In the genomic region with DNA sequence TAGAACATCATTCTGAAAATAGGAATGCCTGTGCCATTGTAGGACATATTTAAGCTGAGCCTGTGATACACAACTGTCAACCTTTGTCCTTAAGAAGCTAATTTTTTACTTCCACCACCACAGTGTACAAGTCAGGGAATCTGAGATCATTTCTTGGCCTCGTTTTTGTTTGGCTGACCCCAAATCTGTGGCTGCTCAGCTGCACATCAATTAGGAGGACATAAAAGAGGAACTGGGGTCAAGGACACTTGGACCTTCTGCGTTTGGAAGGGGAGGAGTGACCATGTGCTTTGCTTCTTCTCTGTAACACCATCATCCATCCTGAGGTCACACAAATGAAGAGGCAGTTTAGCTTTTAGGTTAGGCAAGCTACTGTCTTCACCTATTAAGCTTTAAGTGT, we compare ENCODE assay signal across 34 mouse cellular contexts. TPM values are rescaled to one million over a fixed set of nuclear protein-coding genes. Genes with fewer than 3 reads are reported as not detected.
DNase-seq lines count a peak whose midpoint lies in the region; ATAC-seq and TF ChIP-seq lines count a peak whose summit lies in the region.
"Had no signal": no experiment of that assay in that cellular context is flagged by ENCODE, and none has a peak within 500 bp of the region (broad histone marks: within the 10 kb centered on the region; RNA-seq: fewer than 3 reads in every experiment).

No protein-coding gene starts in this region.

- H3K36me3 ChIP-seq in kidney, embryonic 15.5 days, result no peaks in the 10 kb centered on the region
- H3K36me3 ChIP-seq in liver, adult 2 months (ENCODE audit: control insufficient read depth, insufficient read depth, low read length), result no peaks in the 10 kb centered on the region
- no peaks in the 10 kb centered on the region for H3K36me3 ChIP-seq in liver, embryonic 12.5 days
- H3K36me3 ChIP-seq in kidney, postnatal 0 days (ENCODE audit: insufficient read depth, low read length), result no peaks in the 10 kb centered on the region
- H3K36me3 ChIP-seq: embryonic facial prominence, embryonic 10.5 days; embryonic facial prominence, embryonic 15.5 days; forebrain, embryonic 12.5 days; heart, embryonic 13.5 days had no signal

- H3K4me1 ChIP-seq in kidney, embryonic 15.5 days, result peaks cover 3% of the 10 kb centered on the region; the same call in 1 of the 2 replicates
- H3K4me1 ChIP-seq in liver, adult 2 months (ENCODE audit: control insufficient read depth, insufficient read depth, low read length), result peaks cover 5% of the 10 kb centered on the region
- H3K4me1 ChIP-seq in liver, embryonic 12.5 days, result peaks cover 25% of the 10 kb centered on the region
- no peaks in the 10 kb centered on the region for H3K4me1 ChIP-seq in kidney, postnatal 0 days (replicated peaks; ENCODE audit: insufficient read depth, low read length)
- H3K4me1 ChIP-seq: embryonic facial prominence, embryonic 15.5 days; forebrain, embryonic 12.5 days had no signal

- 9% methylated on average over 2 of the region's 2 CpGs for WGBS in kidney, embryonic 15.5 days
- WGBS in liver, adult 2 months, result 11% methylated on average over 2 of the region's 2 CpGs
- 15% methylated on average over 2 of the region's 2 CpGs for WGBS in liver, embryonic 12.5 days (ENCODE audit: insufficient replicate concordance)
- WGBS in kidney, postnatal 0 days, result 7% methylated on average over 2 of the region's 2 CpGs

- H3K27me3 ChIP-seq in kidney, embryonic 15.5 days, result no peaks in the 10 kb centered on the region
- no peaks in the 10 kb centered on the region for H3K27me3 ChIP-seq in liver, adult 2 months (ENCODE audit: control insufficient read depth, insufficient read depth, low read length)
- H3K27me3 ChIP-seq in liver, embryonic 12.5 days (replicated peaks), result peaks cover 7% of the 10 kb centered on the region; the same call in 1 of the 2 replicates
- H3K27me3 ChIP-seq in kidney, postnatal 0 days (ENCODE audit: insufficient read depth, low read length), result no peaks in the 10 kb centered on the region
- H3K27me3 ChIP-seq: embryonic facial prominence, embryonic 15.5 days; forebrain, embryonic 12.5 days; heart, embryonic 13.5 days had no signal

- ATAC-seq in kidney, embryonic 15.5 days (replicated peaks; ENCODE audit: low FRiP score), result no peak
- no peak for ATAC-seq in liver, embryonic 12.5 days
- ATAC-seq in kidney, postnatal 0 days (replicated peaks; ENCODE audit: low FRiP score, low read depth), result 0 out of 2 replicates have a peak, but pooled peaks have one; percentile 7
- ATAC-seq: activated CD4-positive, CD25-positive, alpha-beta regulatory T cell, adult 4 months; forebrain, postnatal 0 days; lung, postnatal 0 days had no signal

- no peak overlapping the region for H3K4me2 ChIP-seq in kidney, embryonic 15.5 days
- no peak overlapping the region for H3K4me2 ChIP-seq in liver, embryonic 12.5 days
- H3K4me2 ChIP-seq in kidney, postnatal 0 days (ENCODE audit: low read length), result no peak overlapping the region
- H3K4me2 ChIP-seq: embryonic facial prominence, embryonic 15.5 days; forebrain, embryonic 12.5 days; heart, embryonic 13.5 days; hindbrain, embryonic 14.5 days; liver, embryonic 11.5 days had no signal

- DNase-seq in kidney, adult 11 months, result peak; percentile 62
- peak; percentile 58 for DNase-seq in liver, adult 2 months (ENCODE audit: extremely low read depth, low read depth, low spot score)
- peak; percentile 24 for DNase-seq in kidney, postnatal 0 days (ENCODE audit: low spot score)
- peak; percentile 52 to 63 for DNase-seq in kidney, postnatal 25 days
- DNase-seq in gastrocnemius, postnatal 36 days, result no peak
- DNase-seq: adrenal gland, postnatal 36 days; B cell, adult 2 months; cerebellum, adult 8-10 months; cerebellum, postnatal 25 days; forebrain, postnatal 0 days; heart, postnatal 10 days; layer of hippocampus, postnatal 36 days; lung, adult 18-20 months; midbrain, embryonic 14.5 days; spleen, adult 18-20 months; thymus, postnatal 14 days had no signal

- intact Hi-C loops in gastrocnemius, postnatal 36 days (cut with DNase I), result no loop called here

- TF ChIP-seq POLR2A in liver, adult 2 months (IDR thresholded peaks at IDR 0.05; ENCODE audit: extremely low read depth, insufficient read depth, low read length), result no peak

- no peak overlapping the region for H3K27ac ChIP-seq in kidney, embryonic 15.5 days
- H3K27ac ChIP-seq in liver, adult 2 months (replicated peaks; ENCODE audit: insufficient read depth, low read depth, low read length), result no peak overlapping the region
- H3K27ac ChIP-seq in liver, embryonic 12.5 days, result no peak overlapping the region
- no peak overlapping the region for H3K27ac ChIP-seq in kidney, postnatal 0 days
- H3K27ac ChIP-seq: embryonic facial prominence, embryonic 10.5 days; embryonic facial prominence, embryonic 15.5 days; forebrain, embryonic 12.5 days; heart, embryonic 13.5 days; hindbrain, embryonic 14.5 days had no signal

- H3K9me3 ChIP-seq in kidney, embryonic 15.5 days (replicated peaks), result no peaks in the 10 kb centered on the region
- no peaks in the 10 kb centered on the region for H3K9me3 ChIP-seq in liver, embryonic 12.5 days (replicated peaks)
- H3K9me3 ChIP-seq in kidney, postnatal 0 days (replicated peaks; ENCODE audit: low read length), result no peaks in the 10 kb centered on the region
- H3K9me3 ChIP-seq: embryonic facial prominence, embryonic 10.5 days; embryonic facial prominence, embryonic 15.5 days; forebrain, embryonic 12.5 days; heart, embryonic 13.5 days had no signal

- no peak overlapping the region for H3K9ac ChIP-seq in kidney, embryonic 15.5 days
- no peak overlapping the region for H3K9ac ChIP-seq in liver, adult 2 months (ENCODE audit: low read depth, low read length)
- no peak overlapping the region for H3K9ac ChIP-seq in liver, embryonic 12.5 days
- no peak overlapping the region for H3K9ac ChIP-seq in kidney, postnatal 0 days (ENCODE audit: low read depth, low read length)
- H3K9ac ChIP-seq: embryonic facial prominence, embryonic 15.5 days; forebrain, embryonic 12.5 days; forebrain, postnatal 0 days; heart, embryonic 13.5 days; hindbrain, embryonic 14.5 days had no signal

- H3K79me2 ChIP-seq in liver, adult 2 months (ENCODE audit: control insufficient read depth, insufficient read depth, low read length), result no peaks in the 10 kb centered on the region

- no peak for TF ChIP-seq CTCF in liver, adult 2 months (IDR thresholded peaks at IDR 0.05; ENCODE audit: low read depth, low read length)
- TF ChIP-seq CTCF in kidney, postnatal 0 days (IDR thresholded peaks at IDR 0.05; ENCODE audit: low read depth), result no peak

- H3K4me3 ChIP-seq in kidney, embryonic 15.5 days (replicated peaks), result no peak overlapping the region
- no peak overlapping the region for H3K4me3 ChIP-seq in liver, adult 2 months (ENCODE audit: insufficient read depth, low read depth, low read length)
- no peak overlapping the region for H3K4me3 ChIP-seq in liver, embryonic 12.5 days
- H3K4me3 ChIP-seq in kidney, postnatal 0 days (replicated peaks; ENCODE audit: low read depth, low read length), result no peak overlapping the region
- H3K4me3 ChIP-seq: embryonic facial prominence, embryonic 10.5 days; embryonic facial prominence, embryonic 15.5 days; forebrain, embryonic 12.5 days; heart, embryonic 13.5 days had no signal

RNA-seq across cellular contexts. Expression of gene Gucy2g, which starts 5.0 kb away (rescaled TPM):
- polyA plus RNA-seq in kidney, embryonic 15.5 days (2015; fragmentation: Nextera tagmentation; extraction: Ambion mirVana), result 0.04 and 0.05 TPM in 2 replicates
- not detected in 2 replicates for total RNA-seq in liver, adult 2 months (2014; rRNA removed)
- 0.04 TPM in 2 replicates for polyA plus RNA-seq in liver, adult 2 months (2012; rRNA removed)
- 0.04 TPM in 1 of 2 replicates, not detected in the other for polyA plus RNA-seq in liver, embryonic 12.5 days (2016; fragmentation: Nextera tagmentation; extraction: Ambion mirVana)
- polyA plus RNA-seq in kidney, postnatal 0 days (2015; fragmentation: Nextera tagmentation; extraction: Ambion mirVana), result 0.34 and 0.36 TPM in 2 replicates
- total RNA-seq in gastrocnemius, postnatal 36 days (2021), result under 1 TPM; 0.07 to 0.08 TPM
- total RNA-seq: adrenal gland, postnatal 36 days; CH12.LX; heart, adult 8-10 months; hematopoietic stem cell, adult 5-6 weeks; monocyte, adult 5-6 weeks had no signal
- polyA plus RNA-seq: activated CD4-positive, CD25-positive, alpha-beta regulatory T cell, adult 4 months; embryonic facial prominence, embryonic 10.5 days; forebrain, embryonic 12.5 days; heart, embryonic 13.5 days; limb, embryonic 11.5 days had no signal

RNA-seq across cellular contexts. Expression of gene Acsl5, which starts 15.7 kb away (rescaled TPM):
- polyA plus RNA-seq in kidney, embryonic 15.5 days (2015; fragmentation: Nextera tagmentation; extraction: Ambion mirVana), result 50.3 and 51.2 TPM in 2 replicates
- total RNA-seq in liver, adult 2 months (2014; rRNA removed), result 1,037 and 1,190 TPM in 2 replicates
- 206 and 249 TPM in 2 replicates for polyA plus RNA-seq in liver, adult 2 months (2012; rRNA removed)
- 110 and 115 TPM in 2 replicates for polyA plus RNA-seq in liver, embryonic 12.5 days (2016; fragmentation: Nextera tagmentation; extraction: Ambion mirVana)
- polyA plus RNA-seq in kidney, postnatal 0 days (2015; fragmentation: Nextera tagmentation; extraction: Ambion mirVana), result 60.6 and 64.8 TPM in 2 replicates
- 1 to 10 TPM; 2.9 to 3.8 TPM for total RNA-seq in gastrocnemius, postnatal 36 days (2021)

RNA-seq across cellular contexts. Expression of gene Tectb, which starts 55.5 kb away (rescaled TPM):
- not detected in 2 replicates for polyA plus RNA-seq in kidney, embryonic 15.5 days (2015; fragmentation: Nextera tagmentation; extraction: Ambion mirVana)
- total RNA-seq in liver, adult 2 months (2014; rRNA removed), result 0.18 and 0.20 TPM in 2 replicates
- polyA plus RNA-seq in liver, adult 2 months (2012; rRNA removed), result 0.07 TPM in 1 of 2 replicates, not detected in the other
- polyA plus RNA-seq in liver, embryonic 12.5 days (2016; fragmentation: Nextera tagmentation; extraction: Ambion mirVana), result 0.05 and 0.06 TPM in 2 replicates
- 0.05 TPM in 1 of 2 replicates, not detected in the other for polyA plus RNA-seq in kidney, postnatal 0 days (2015; fragmentation: Nextera tagmentation; extraction: Ambion mirVana)
- under 1 TPM in 1 of 2 experiments, not detected in 1; 0.18 TPM for total RNA-seq in gastrocnemius, postnatal 36 days (2021)
- total RNA-seq: CH12.LX; ES-E14; forebrain, postnatal 0 days; gastrocnemius, adult 8-10 months; hematopoietic stem cell, adult 5-6 weeks; layer of hippocampus, postnatal 36 days; monocyte, adult 5-6 weeks had no signal
- polyA plus RNA-seq: activated CD4-positive, CD25-positive, alpha-beta regulatory T cell, adult 4 months; embryonic facial prominence, embryonic 10.5 days; heart, embryonic 13.5 days; limb, embryonic 11.5 days; liver, embryonic 11.5 days; neural tube, embryonic 14.5 days had no signal

Comparison
In these comparisons a context has a peak if more than half of its experiments do, and no peak if none do; other contexts are left out.
1. DNase-seq: peak in kidney, adult 11 months (single experiment), liver, adult 2 months (single experiment), kidney, postnatal 0 days (single experiment) and kidney, postnatal 25 days (2 of 2); none in gastrocnemius, postnatal 36 days (0 of 2).